Mouse (Mus musculus) bone marrow, adult 2 months (tissue): ENCODE measurements around the gene Btbd10.

Source experiments
- CTCF ChIP-seq: fragments of 200-500 bp; IDR thresholded peaks from 2 replicates; pipeline ENCODE4 v1.5.1; 2011; ENCODE audit warnings: low read length, control low read depth; ENCODE audit not compliant: control insufficient read depth, insufficient read depth
- POLR2A ChIP-seq: fragments of 200-500 bp; IDR thresholded peaks from 2 replicates; pipeline ENCODE4 v1.6.1; 2011; ENCODE audit warnings: low read depth, mild to moderate bottlenecking, control low read depth, low read length, borderline replicate concordance; ENCODE audit not compliant: control insufficient read depth

GRCm38 (mm10) chr7:113398083-113398482 is 28.9 kb upstream of the Btbd10 start:
- TF ChIP-seq POLR2A = no peak
- TF ChIP-seq CTCF = no peak
